Mouse (Mus musculus): ENCODE data around the gene Acap3. TPM values are rescaled to one million over a fixed set of nuclear protein-coding genes. Genes with fewer than 3 reads are reported as not detected.

Gene Acap3
- polyA plus RNA-seq, 1 experiment = 30.6 TPM

GRCm38 (mm10) chr4:155898318-155898717 is 6.7 kb downstream of the Acap3 start:
- peaks cover under 1% of the 10 kb centered on the region; the same call in 1 of the 2 replicates for H3K4me1 ChIP-seq (ENCODE audit: control insufficient read depth, insufficient read depth, low read length)
- no peak overlapping the region for H3K27ac ChIP-seq (ENCODE audit: control insufficient read depth, insufficient read depth, low read depth, low read length, poor library complexity)
- no peak for TF ChIP-seq CTCF (IDR thresholded peaks at IDR 0.05; ENCODE audit: control insufficient read depth, insufficient read depth, low read length)
- TF ChIP-seq POLR2A (IDR thresholded peaks at IDR 0.05; ENCODE audit: borderline replicate concordance, control insufficient read depth, low read depth, low read length) = no peak
- H3K4me3 ChIP-seq (replicated peaks; ENCODE audit: control insufficient read depth, low read depth, low read length) = no peak overlapping the region
- 95% methylated on average over 2 of the region's 2 CpGs for WGBS

- Histone ChIP-seq H3K4me1 (ENCODE audit: control insufficient read depth, insufficient read depth, low read length) (no peaks in the 10 kb centered on the region; the same call in 1 of the 2 replicates), H3K27ac (ENCODE audit: control insufficient read depth, insufficient read depth, low read depth, low read length, poor library complexity) (no peak overlapping the region), H3K4me3 (replicated peaks; ENCODE audit: control insufficient read depth, low read depth, low read length) (no peak overlapping the region)
- WGBS = 93% methylated on average over 7 of the region's 7 CpGs
- TF ChIP-seq CTCF (IDR thresholded peaks at IDR 0.05; ENCODE audit: control insufficient read depth, insufficient read depth, low read length) (no peak), POLR2A (IDR thresholded peaks at IDR 0.05; ENCODE audit: borderline replicate concordance, control insufficient read depth, low read depth, low read length) (no peak)
Measured at GRCm38 (mm10) chr4:155899355-155899754, 7.7 kb downstream of the Acap3 start.

GRCm38 (mm10) chr4:155901205-155901604 is 9.6 kb downstream of the Acap3 start:
- Histone ChIP-seq H3K4me3 (replicated peaks; ENCODE audit: control insufficient read depth, low read depth, low read length) (no peak overlapping the region), H3K27ac (ENCODE audit: control insufficient read depth, insufficient read depth, low read depth, low read length, poor library complexity) (no peak overlapping the region), H3K4me1 (ENCODE audit: control insufficient read depth, insufficient read depth, low read length) (no peaks in the 10 kb centered on the region)
- WGBS = 46% methylated on average over 3 of the region's 3 CpGs
- TF ChIP-seq POLR2A (IDR thresholded peaks at IDR 0.05; ENCODE audit: borderline replicate concordance, control insufficient read depth, low read depth, low read length) = no peak
- no peak for TF ChIP-seq CTCF (IDR thresholded peaks at IDR 0.05; ENCODE audit: control insufficient read depth, insufficient read depth, low read length)

GRCm38 (mm10) chr4:155903246-155903645 is 11.6 kb downstream of the Acap3 start:
- Histone ChIP-seq H3K4me3 (replicated peaks; ENCODE audit: control insufficient read depth, low read depth, low read length) (no peak overlapping the region), H3K27ac (ENCODE audit: control insufficient read depth, insufficient read depth, low read depth, low read length, poor library complexity) (no peak overlapping the region), H3K4me1 (ENCODE audit: control insufficient read depth, insufficient read depth, low read length) (no peaks in the 10 kb centered on the region)
- 96% methylated on average over 13 of the region's 13 CpGs for WGBS
- no peak for TF ChIP-seq POLR2A (IDR thresholded peaks at IDR 0.05; ENCODE audit: borderline replicate concordance, control insufficient read depth, low read depth, low read length)
- TF ChIP-seq CTCF (IDR thresholded peaks at IDR 0.05; ENCODE audit: control insufficient read depth, insufficient read depth, low read length) = no peak

- 91% methylated on average over 13 of the region's 13 CpGs for WGBS
- peak; percentile 38 for TF ChIP-seq CTCF (IDR thresholded peaks at IDR 0.05; ENCODE audit: control insufficient read depth, insufficient read depth, low read length)
- TF ChIP-seq POLR2A (IDR thresholded peaks at IDR 0.05; ENCODE audit: borderline replicate concordance, control insufficient read depth, low read depth, low read length) = no peak
- H3K4me1 ChIP-seq (ENCODE audit: control insufficient read depth, insufficient read depth, low read length) = no peaks in the 10 kb centered on the region
- no peak overlapping the region for H3K27ac ChIP-seq (ENCODE audit: control insufficient read depth, insufficient read depth, low read depth, low read length, poor library complexity)
- no peak overlapping the region for H3K4me3 ChIP-seq (replicated peaks; ENCODE audit: control insufficient read depth, low read depth, low read length)
Measured at GRCm38 (mm10) chr4:155904318-155905102, 12.9 kb downstream of the Acap3 start.

- WGBS = 93% methylated on average over 13 of the region's 13 CpGs
- Histone ChIP-seq H3K4me1 (ENCODE audit: control insufficient read depth, insufficient read depth, low read length) (no peaks in the 10 kb centered on the region), H3K4me3 (replicated peaks; ENCODE audit: control insufficient read depth, low read depth, low read length) (no peak overlapping the region), H3K27ac (ENCODE audit: control insufficient read depth, insufficient read depth, low read depth, low read length, poor library complexity) (no peak overlapping the region)
- TF ChIP-seq POLR2A (IDR thresholded peaks at IDR 0.05; ENCODE audit: borderline replicate concordance, control insufficient read depth, low read depth, low read length) (no peak), CTCF (IDR thresholded peaks at IDR 0.05; ENCODE audit: control insufficient read depth, insufficient read depth, low read length) (no peak)
Measured at GRCm38 (mm10) chr4:155905634-155906033, 14.0 kb downstream of the Acap3 start.

GRCm38 (mm10) chr4:155906125-155906524 is 14.5 kb downstream of the Acap3 start:
- TF ChIP-seq POLR2A (IDR thresholded peaks at IDR 0.05; ENCODE audit: borderline replicate concordance, control insufficient read depth, low read depth, low read length) (no peak), CTCF (IDR thresholded peaks at IDR 0.05; ENCODE audit: control insufficient read depth, insufficient read depth, low read length) (no peak)
- H3K4me3 ChIP-seq (replicated peaks; ENCODE audit: control insufficient read depth, low read depth, low read length) = no peak overlapping the region

GRCm38 (mm10) chr4:155907003-155907402 is 15.4 kb downstream of the Acap3 start:
- Histone ChIP-seq H3K4me1 (ENCODE audit: control insufficient read depth, insufficient read depth, low read length) (no peaks in the 10 kb centered on the region), H3K27ac (ENCODE audit: control insufficient read depth, insufficient read depth, low read depth, low read length, poor library complexity) (no peak overlapping the region), H3K4me3 (replicated peaks; ENCODE audit: control insufficient read depth, low read depth, low read length) (no peak overlapping the region)
- TF ChIP-seq POLR2A (IDR thresholded peaks at IDR 0.05; ENCODE audit: borderline replicate concordance, control insufficient read depth, low read depth, low read length) (no peak), CTCF (IDR thresholded peaks at IDR 0.05; ENCODE audit: control insufficient read depth, insufficient read depth, low read length) (no peak)
- 86% methylated on average over 11 of the region's 11 CpGs for WGBS

More at GRCm38 (mm10) chr4:155906125-155906524, 14.5 kb downstream of the Acap3 start:
- Histone ChIP-seq H3K27ac (ENCODE audit: control insufficient read depth, insufficient read depth, low read depth, low read length, poor library complexity) (no peak overlapping the region), H3K4me1 (ENCODE audit: control insufficient read depth, insufficient read depth, low read length) (no peaks in the 10 kb centered on the region)
- WGBS = 89% methylated on average over 9 of the region's 9 CpGs

Data from bone marrow, adult 2 months (tissue).